Mouse (Mus musculus) heart, embryonic 16.5 days (tissue): Measurements from ENCODE around the gene Faap20. TPM values are rescaled to one million over a fixed set of nuclear protein-coding genes. Genes with fewer than 3 reads are reported as not detected.

ENCODE experiments used
- ATAC-seq: fragments of 200-750 bp; cut with Nextera tagmentation; replicated peaks from 2 replicates; pipeline ENCODE4 v1.8.0; 2017; ENCODE audit warnings: moderate number of reproducible peaks; ENCODE audit not compliant: insufficient read depth, low FRiP score; ENCODE audit errors: extremely low read depth
- H3K27ac ChIP-seq: fragments of 300-500 bp; sonication (generic); 2 replicates; pipeline ENCODE4 v1.5.1; 2014; ENCODE audit warnings: mild to moderate bottlenecking, low read length, control low read depth, moderate library complexity
- H3K27me3 ChIP-seq: fragments of 300-500 bp; sonication (generic); 2 replicates; pipeline ENCODE4 v1.6.1; 2014; ENCODE audit warnings: low read length, mixed read lengths; ENCODE audit not compliant: control insufficient read depth, insufficient read depth
- H3K36me3 ChIP-seq: fragments of 300-500 bp; sonication (generic); 2 replicates; pipeline ENCODE4 v1.6.1; 2014; ENCODE audit not compliant: control insufficient read depth, insufficient read depth
- H3K4me1 ChIP-seq: fragments of 300-500 bp; sonication (generic); 2 replicates; pipeline ENCODE4 v1.6.1; 2014; ENCODE audit warnings: low read length, mixed read lengths; ENCODE audit not compliant: control insufficient read depth, insufficient read depth
- H3K4me2 ChIP-seq: fragments of 300-500 bp; sonication (generic); 2 replicates; pipeline ENCODE4 v1.6.1; 2014; ENCODE audit warnings: low read depth, mild to moderate bottlenecking, control low read depth, low read length
- H3K4me3 ChIP-seq: fragments of 300-500 bp; sonication (generic); 2 replicates; pipeline ENCODE4 v1.5.1; 2014; ENCODE audit warnings: mild to moderate bottlenecking, control low read depth, low read length
- H3K9ac ChIP-seq: fragments of 300-500 bp; sonication (generic); 2 replicates; pipeline ENCODE4 v1.6.1; 2014; ENCODE audit warnings: low read length, control low read depth
- H3K9me3 ChIP-seq: fragments of 300-500 bp; sonication (generic); replicated peaks from 2 replicates; pipeline ENCODE4 v1.6.1; 2016; ENCODE audit warnings: low read length; ENCODE audit not compliant: control insufficient read depth
- WGBS: fragments of 180-500 bp; shearing (Covaris S2); extraction: QIAGEN DNeasy Blood & Tissue Kit; methylation state at CpG from one replicate; pipeline ENCODE4 v1.1.7; 2014; 5-methylcytosine and 5-hydroxymethylcytosine counted together
- polyA plus RNA-seq: library from polyadenylated mRNA; unstranded; fragments of >200 nt; fragmentation: Nextera tagmentation; extraction: Ambion mirVana; gene quantifications from 2 replicates; pipeline ENCODE4 v1.2.1, GENCODE M21; 2015

The Faap20 gene
- polyA plus RNA-seq, 1 experiment from 2014 or later = 68.4 TPM

DNA sequence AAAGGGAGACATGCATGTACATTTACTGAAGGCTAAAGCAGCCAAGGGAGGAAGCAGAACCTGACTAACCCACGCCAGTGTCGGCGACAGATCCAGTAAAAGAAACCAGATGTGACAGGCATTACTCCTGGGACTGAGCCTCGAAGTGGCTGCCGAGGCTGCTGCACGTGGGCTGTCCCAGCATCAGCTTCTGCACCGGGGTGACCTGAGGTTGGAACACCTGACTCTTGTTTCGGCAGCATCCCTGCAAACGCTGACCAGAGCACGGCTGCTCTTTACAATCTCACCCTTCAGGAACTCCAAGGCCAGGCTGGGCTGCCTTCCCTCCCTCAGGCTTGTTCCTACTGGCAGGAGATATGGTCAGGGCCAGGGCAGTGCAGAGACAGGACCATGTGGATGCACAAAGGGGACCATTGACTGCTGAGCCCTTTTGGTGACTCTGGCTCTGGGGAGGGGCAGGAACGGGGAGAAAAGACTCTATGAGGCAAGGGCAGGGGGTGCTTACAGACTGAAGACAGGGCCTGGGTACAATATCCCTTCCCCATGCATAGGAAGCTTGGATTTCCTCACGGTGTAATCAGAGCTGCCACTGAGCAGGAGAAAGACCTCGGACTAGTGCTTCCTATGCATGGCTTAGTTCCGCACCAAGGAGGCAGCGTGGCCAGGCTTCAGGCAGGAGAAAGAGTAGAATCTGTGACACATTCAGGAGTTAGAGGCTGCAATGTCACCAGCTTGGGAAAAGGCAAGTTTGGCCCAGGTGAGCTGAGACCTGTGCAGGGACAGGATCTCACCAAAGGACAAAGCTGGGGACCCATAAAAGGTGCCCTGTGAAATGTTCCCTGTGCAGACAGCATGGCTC lies 35.1 kb downstream of the Faap20 start:
- Histone ChIP-seq H3K36me3 (no peaks in the 10 kb centered on the region), H3K9ac (no peak overlapping the region), H3K4me3 (no peak overlapping the region), H3K9me3 (no peaks in the 10 kb centered on the region), H3K27me3 (no peaks in the 10 kb centered on the region), H3K4me1 (peaks cover 19% of the 10 kb centered on the region), H3K27ac (no peak overlapping the region), H3K4me2 (no peak overlapping the region)
- 51% methylated on average over 15 of the region's 15 CpGs for WGBS
- no peak for ATAC-seq

DNA sequence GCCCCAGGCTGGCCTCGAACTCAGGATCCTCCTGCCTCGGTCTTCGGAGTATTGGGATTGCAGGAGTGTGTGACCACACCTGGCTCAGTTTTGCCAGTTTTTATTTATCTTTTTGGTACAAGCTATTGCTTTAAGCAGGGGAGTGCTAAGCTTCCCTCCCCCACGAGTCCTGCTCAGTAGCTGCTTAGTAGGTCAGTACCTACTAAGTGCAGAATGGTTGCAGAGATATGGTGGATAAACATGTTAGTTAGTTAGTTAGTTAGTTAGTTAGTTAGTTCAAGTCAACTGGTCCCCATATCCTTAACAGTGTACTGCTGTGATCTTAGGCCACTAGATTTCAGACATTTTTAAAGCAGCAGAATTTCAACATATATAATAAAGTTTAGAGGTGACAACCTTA lies 36.5 kb downstream of the Faap20 start:
- Histone ChIP-seq H3K27me3 (no peaks in the 10 kb centered on the region), H3K36me3 (no peaks in the 10 kb centered on the region), H3K4me2 (no peak overlapping the region), H3K4me1 (peaks cover 11% of the 10 kb centered on the region), H3K9me3 (no peaks in the 10 kb centered on the region), H3K9ac (no peak overlapping the region), H3K4me3 (no peak overlapping the region), H3K27ac (no peak overlapping the region)
- WGBS = 91% methylated on average over 4 of the region's 4 CpGs
- no peak for ATAC-seq

DNA sequence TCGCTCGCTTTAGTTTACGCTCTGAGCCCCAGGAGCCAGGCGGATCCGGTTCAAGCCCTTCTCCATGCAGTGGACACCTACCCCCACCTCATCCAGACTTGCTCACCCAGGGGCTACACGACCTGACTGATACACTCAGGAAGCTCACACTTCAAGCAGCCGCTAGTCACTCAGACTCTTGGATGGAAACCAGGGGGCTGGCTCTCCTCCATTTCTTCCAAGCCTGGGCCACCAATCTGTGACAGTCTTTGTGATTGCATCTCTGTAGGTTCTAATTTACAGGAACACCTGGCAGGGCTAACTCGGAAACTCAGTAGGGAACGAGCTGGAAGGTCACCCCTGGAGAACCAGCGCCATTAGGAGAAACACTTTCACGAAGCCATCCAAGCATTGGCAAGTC lies 38.1 kb downstream of the Faap20 start:
- ATAC-seq = no peak
- no peak overlapping the region for H3K27ac ChIP-seq
- 79% methylated on average over 11 of the region's 11 CpGs for WGBS

DNA sequence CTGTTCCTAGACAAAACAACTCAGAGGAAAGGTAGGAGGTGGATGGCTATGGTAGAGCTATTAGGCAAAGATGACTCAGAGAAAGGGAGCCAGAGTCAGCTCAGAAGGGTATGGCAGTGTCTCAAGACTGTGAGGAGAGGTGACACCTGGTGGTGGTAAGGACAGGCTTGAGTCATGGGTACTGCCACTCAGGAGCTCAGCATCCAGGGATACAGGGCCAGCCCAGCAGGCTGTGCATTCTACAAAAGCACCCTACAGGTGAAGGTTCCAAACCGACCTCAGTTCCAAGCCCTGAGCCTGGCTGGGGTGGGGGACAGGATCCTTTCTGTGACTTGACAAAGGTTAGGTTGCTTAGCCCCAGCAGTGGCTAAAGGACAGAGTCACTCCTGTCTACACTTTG lies 39.0 kb downstream of the Faap20 start:
- no peak for ATAC-seq

More for the DNA sequence above, 38.1 kb downstream of the Faap20 start:
- Histone ChIP-seq H3K9ac (no peak overlapping the region), H3K9me3 (no peaks in the 10 kb centered on the region), H3K4me2 (no peak overlapping the region), H3K4me3 (no peak overlapping the region), H3K36me3 (no peaks in the 10 kb centered on the region), H3K27me3 (no peaks in the 10 kb centered on the region), H3K4me1 (peaks cover 5% of the 10 kb centered on the region)

DNA sequence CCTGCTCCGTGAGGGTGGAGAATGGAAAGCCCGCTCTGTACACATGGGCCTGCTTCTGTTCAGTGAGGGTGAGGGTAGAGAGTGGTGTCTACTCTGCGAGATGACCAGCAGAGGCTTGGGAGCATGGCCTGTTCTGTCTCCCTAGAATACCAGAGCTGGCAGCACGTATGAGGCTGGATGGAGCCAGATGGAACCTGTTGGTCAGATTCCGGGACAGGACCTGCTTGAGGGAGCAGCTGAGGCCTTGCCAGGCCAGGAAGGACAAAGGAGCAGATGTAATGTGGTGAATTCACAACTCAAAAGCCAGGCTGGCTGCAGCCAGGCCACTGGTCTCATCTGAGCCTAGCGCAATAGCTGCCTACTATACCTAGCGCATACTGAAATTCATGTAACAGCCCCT lies 40.4 kb downstream of the Faap20 start:
- Histone ChIP-seq H3K27ac (no peak overlapping the region), H3K36me3 (no peaks in the 10 kb centered on the region), H3K9ac (no peak overlapping the region), H3K9me3 (no peaks in the 10 kb centered on the region), H3K4me1 (no peaks in the 10 kb centered on the region), H3K4me2 (no peak overlapping the region), H3K27me3 (no peaks in the 10 kb centered on the region), H3K4me3 (no peak overlapping the region)
- no peak for ATAC-seq
- 82% methylated on average over 7 of the region's 7 CpGs for WGBS

More for the DNA sequence above, 39.0 kb downstream of the Faap20 start:
- Histone ChIP-seq H3K4me2 (no peak overlapping the region), H3K27me3 (no peaks in the 10 kb centered on the region), H3K27ac (no peak overlapping the region), H3K9me3 (no peaks in the 10 kb centered on the region), H3K4me1 (peaks cover under 1% of the 10 kb centered on the region; the same call in 1 of the 2 replicates), H3K9ac (no peak overlapping the region), H3K4me3 (no peak overlapping the region), H3K36me3 (no peaks in the 10 kb centered on the region)
- WGBS = 75% methylated on average over 1 of the region's 1 CpGs

DNA sequence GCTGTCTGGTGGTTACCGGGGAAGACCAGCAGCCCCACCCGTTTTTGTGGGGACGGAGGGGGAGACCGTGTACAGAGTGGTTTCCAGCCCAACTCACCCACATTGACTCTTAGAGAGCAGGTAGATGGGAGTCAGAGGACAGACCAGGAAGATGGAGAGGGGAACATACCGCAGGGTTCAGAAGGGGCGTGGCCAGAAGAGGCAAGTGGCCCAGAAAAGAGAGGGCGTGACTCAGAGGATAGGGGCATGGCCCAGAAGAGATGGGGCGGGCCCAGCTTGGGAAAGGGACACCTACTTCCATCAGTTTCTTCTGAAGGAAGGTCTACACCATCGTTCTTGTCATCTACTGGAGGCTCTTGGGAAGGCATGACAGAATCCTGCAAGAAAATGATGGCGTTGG lies 43.3 kb downstream of the Faap20 start:
- no peaks in the 10 kb centered on the region for H3K9me3 ChIP-seq

DNA sequence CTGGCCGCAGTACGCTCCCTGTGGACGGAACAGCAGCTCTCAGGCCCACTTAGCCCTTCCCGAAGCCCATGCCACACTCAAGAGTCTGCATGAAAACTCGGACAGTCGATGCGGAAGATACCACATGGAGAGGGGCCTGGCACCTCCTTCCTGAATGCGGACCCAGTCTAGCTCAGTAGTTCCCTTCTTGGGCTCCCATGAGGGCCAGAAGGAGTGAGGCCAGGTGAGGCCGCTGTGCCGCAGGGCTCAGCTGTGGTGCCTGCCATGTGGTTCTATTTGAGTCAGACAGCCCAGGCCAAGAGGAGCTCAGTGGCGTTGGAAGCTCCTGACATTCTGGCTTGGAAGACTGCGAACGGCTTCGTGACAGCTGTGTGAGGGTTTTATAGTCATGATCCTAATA lies 44.8 kb downstream of the Faap20 start:
- Histone ChIP-seq H3K4me3 (no peak overlapping the region), H3K36me3 (no peaks in the 10 kb centered on the region), H3K27ac (no peak overlapping the region), H3K4me2 (no peak overlapping the region), H3K9ac (no peak overlapping the region), H3K27me3 (no peaks in the 10 kb centered on the region), H3K4me1 (no peaks in the 10 kb centered on the region), H3K9me3 (no peaks in the 10 kb centered on the region)
- ATAC-seq = no peak
- WGBS = 88% methylated on average over 14 of the region's 14 CpGs

More for the DNA sequence above, 43.3 kb downstream of the Faap20 start:
- Histone ChIP-seq H3K27me3 (no peaks in the 10 kb centered on the region), H3K4me3 (no peak overlapping the region), H3K27ac (no peak overlapping the region), H3K4me1 (no peaks in the 10 kb centered on the region), H3K36me3 (no peaks in the 10 kb centered on the region), H3K4me2 (no peak overlapping the region), H3K9ac (no peak overlapping the region)
- ATAC-seq = no peak
- 80% methylated on average over 10 of the region's 10 CpGs for WGBS

DNA sequence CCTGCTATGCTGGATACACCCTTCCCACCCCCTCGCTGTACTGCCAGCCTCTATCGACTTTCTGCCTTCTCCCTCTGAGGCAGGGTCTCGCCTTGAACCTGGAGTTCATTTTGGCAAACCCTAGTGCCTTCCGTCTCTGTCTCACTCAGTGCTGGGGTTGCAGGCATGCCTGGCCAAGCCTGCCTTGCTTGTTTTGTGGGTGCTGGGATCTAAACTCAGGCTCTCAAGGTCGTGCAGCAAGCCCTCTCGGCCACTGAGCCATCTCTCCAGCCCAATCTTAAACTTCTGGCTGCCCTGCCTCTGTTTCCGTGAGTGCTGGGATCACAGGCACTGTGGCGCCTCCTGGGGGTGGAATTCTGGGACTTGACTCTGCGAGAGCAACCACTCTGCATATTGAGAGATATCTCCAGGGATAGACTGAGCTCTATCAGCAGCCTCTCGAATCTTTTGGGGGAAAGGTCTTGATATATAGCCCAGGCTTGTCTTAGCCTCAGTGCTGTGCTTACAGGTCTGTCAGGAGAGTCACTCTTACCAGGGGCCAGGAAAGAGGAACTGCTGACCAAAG lies 45.5 kb downstream of the Faap20 start:
- no peaks in the 10 kb centered on the region for H3K36me3 ChIP-seq
- H3K4me3 ChIP-seq = no peak overlapping the region
- no peak overlapping the region for H3K27ac ChIP-seq
- no peaks in the 10 kb centered on the region for H3K4me1 ChIP-seq
- 73% methylated on average over 10 of the region's 10 CpGs for WGBS
- no peaks in the 10 kb centered on the region for H3K27me3 ChIP-seq
- no peak overlapping the region for H3K4me2 ChIP-seq
- ATAC-seq = no peak
- H3K9me3 ChIP-seq = no peaks in the 10 kb centered on the region
- H3K9ac ChIP-seq = no peak overlapping the region

DNA sequence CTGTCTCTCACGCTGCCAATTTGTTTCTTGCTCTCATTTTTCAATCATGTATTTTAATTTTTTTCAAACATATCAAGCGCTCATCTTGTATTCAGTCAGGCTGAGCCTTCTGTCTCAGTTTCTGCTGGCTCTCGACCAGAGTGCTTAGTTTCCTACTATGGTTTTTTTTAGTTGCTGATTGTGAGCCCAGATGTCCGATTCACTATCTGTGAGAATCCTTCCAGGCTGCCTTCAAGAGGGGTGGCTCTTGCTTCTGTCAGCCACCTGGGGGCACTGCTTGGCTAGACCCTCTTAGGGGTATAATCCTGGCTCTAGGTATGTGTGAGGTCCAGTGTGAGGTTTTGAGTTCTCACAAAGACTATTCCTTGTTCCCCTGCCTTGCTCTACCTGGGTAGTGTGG lies 46.4 kb downstream of the Faap20 start:
- H3K27me3 ChIP-seq = no peaks in the 10 kb centered on the region
- H3K27ac ChIP-seq = no peak overlapping the region
- H3K4me1 ChIP-seq = no peaks in the 10 kb centered on the region
- H3K36me3 ChIP-seq = no peaks in the 10 kb centered on the region
- H3K9ac ChIP-seq = no peak overlapping the region
- no peaks in the 10 kb centered on the region for H3K9me3 ChIP-seq
- no peak overlapping the region for H3K4me3 ChIP-seq
- ATAC-seq = no peak
- no peak overlapping the region for H3K4me2 ChIP-seq
- WGBS = 47% methylated on average over 4 of the region's 4 CpGs
